Mouse (Mus musculus) v-Abl transformed pro-B cells (cell line): ENCODE measurements around the gene Lsm6.

Experiments
- in situ Hi-C, 2 experiments: fragments of 400-800 bp; cut with MboI; formaldehyde crosslinking; loops; one replicate each; pipeline ENCODE4 v1.15.1; 2025; ENCODE audit not compliant: unreplicated experiment in 2 of 2

The Lsm6 gene

GRCm38 (mm10) chr8:78820673-78821310, at the start of gene Lsm6:
TSS of gene Lsm6 (minus strand) at chr8:78821140.
- in situ Hi-C loops, result loop anchor here (10.0 to 25.0 kb wide), 6 partner anchors 186 to 1667 kb away; partner anchors contain the start of genes Mmaa (in 2 of the 2), Abce1 (in 1 of the 2), Anapc10 (in 1 of the 2) and Gypa (in 1 of the 2)

DNA sequence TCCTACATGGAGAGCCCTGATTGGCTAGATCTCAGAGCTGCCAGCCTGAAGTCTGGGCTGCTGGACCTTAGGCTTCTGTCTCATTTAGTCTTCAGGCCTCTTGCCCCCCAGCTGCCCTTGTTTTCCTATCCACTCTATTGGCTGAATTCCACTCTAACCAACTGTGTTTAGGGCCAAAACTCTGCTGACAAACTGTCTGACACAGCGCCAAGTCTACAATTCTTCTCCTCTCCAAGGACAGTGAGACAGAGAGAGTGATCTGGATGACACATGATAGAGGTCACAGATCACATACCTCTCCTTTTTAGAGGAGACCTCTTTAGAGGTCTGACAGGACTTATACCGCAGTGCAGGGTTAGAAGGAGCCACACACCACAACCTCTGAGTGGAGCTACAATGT, 46.1 kb upstream of the Lsm6 start:
- in situ Hi-C loops, result no loop called here

DNA sequence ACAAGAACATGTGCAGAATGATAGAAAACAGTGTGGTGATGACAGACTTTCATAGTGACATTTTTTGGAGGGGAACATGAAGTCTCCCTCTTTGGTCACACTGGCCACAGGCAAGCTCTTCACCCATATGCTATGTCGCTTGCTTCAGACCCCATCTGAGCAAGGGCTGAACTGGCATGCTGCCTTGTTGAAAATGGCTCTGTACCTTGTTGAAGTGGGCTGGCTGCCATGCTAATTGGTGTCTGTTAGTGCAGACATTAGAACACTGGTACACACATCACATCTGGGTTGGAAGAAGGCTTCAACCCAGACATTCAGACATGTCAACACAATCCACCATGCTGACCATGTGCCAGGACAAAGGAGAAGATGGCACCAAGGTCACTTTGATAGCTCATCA, 42.1 kb upstream of the Lsm6 start:
- in situ Hi-C loops, result no loop called here

GRCm38 (mm10) chr8:78862046-78862445, 41.1 kb upstream of the Lsm6 start:
- in situ Hi-C loops, result no loop called here

GRCm38 (mm10) chr8:78860789-78861188, 39.8 kb upstream of the Lsm6 start:
- in situ Hi-C loops, result no loop called here

- in situ Hi-C loops, result no loop called here
Observed at GRCm38 (mm10) chr8:78857421-78857820, 36.5 kb upstream of the Lsm6 start.

GRCm38 (mm10) chr8:78852279-78852678, 31.3 kb upstream of the Lsm6 start:
- in situ Hi-C loops, result no loop called here

DNA sequence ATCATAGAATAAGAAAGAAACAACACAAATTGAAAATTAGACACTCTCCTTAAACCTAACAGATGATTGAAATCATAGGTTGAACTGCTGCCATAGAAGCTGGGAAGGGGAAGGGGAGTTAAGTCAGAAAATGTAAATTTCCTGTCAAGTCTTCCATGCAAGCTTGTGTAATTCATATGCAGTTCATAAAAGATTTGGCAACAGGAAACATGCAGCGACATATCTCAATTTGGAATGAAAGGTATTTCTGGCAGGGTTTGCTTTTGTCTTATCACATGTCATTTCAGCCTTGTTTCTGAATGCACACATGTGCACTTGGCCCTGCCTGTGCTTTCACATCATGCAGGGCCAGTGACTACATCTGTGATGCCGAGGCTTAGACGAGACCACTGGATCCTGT, 26.3 kb upstream of the Lsm6 start:
- in situ Hi-C loops, result no loop called here

DNA sequence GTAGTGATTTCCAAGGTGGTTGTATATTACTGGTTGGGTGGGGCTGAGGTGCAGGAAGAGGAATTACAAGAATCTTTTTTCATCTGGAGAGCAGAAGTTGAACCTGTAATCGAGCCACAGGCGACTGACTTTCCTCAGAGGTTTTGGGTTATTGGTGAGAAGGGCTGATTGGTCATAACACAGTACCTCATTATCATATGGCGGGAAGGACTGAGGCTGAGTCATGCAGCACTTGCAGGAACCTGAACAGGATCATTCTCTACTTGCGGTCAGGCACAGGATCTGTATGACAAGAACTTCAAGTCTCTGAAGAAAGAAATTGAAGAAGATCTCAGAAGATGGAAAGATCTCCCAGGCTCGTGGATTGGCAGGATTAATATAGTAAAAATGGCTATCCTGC, 23.6 kb upstream of the Lsm6 start:
- in situ Hi-C loops, result no loop called here

GRCm38 (mm10) chr8:78838656-78839413, 17.9 kb upstream of the Lsm6 start:
- in situ Hi-C loops, result no loop called here

DNA sequence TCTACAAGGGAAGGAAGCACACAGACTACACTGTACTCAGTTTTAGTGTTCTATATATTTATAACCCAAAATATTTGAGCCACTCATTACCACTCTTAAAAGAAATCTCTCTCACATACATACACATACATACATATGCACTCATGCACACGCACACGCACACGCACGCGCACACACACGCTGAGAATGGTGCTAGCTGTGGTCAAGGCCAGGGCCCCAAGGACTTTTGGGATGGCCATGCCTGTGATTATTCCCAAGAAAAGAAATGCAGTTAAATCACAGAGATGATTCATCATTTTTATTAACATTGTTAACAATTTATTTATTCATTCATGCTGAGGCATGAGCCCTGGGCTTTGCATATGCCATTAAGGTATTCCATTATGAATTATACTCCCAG, 15.2 kb upstream of the Lsm6 start:
- in situ Hi-C loops, result no loop called here

GRCm38 (mm10) chr8:78828414-78828813, 7.5 kb upstream of the Lsm6 start:
- in situ Hi-C loops, result loop anchor here (10.0 kb wide), 3 partner anchors 194 to 816 kb away; partner anchors contain the start of gene Mmaa (in 2 of the 2)

DNA sequence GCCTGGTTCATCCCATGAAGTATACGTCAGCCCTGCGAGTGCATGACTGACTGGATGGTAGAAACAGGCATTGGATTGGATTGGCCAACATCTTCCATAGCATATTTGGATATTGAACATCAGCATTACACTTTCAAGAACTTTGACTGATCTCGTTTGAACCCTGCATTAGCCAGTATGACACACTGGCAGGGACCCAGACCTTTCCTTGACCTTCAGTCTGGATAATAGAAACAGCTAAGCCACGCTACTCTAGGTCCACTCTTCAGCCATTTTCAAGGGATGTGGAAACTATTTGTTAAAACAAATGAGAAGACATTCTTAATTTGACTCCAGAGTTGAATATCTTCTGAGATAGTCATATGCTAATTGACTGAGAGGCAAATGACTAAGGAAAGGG, 3.6 kb upstream of the Lsm6 start:
- in situ Hi-C loops, result loop anchor here (10.0 to 25.0 kb wide), 6 partner anchors 190 to 1663 kb away; partner anchors contain the start of genes Mmaa (in 2 of the 2), Abce1 (in 1 of the 2), Anapc10 (in 1 of the 2) and Gypa (in 1 of the 2)

DNA sequence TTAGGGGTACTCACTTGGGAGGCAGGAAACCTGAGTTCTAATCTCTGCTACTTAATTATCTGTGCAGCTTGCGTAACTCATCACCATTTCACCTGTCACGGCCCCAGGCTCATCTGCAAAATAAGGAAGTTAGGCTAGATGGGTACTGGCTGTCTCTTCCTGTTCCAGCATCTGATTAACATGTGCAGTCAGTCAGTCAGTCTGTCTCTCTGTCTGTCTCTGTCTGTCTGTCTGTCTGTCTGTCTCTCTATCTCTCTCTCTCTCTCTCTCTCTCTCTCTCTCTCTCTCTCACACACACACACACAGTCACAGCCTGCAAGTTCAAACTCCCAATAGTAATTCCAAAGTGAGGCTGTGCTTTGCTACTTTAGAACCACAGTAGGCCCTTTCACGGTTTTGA, 967 bp downstream of the Lsm6 start:
- in situ Hi-C loops, result loop anchor here (10.0 to 25.0 kb wide), 7 partner anchors 185 to 1667 kb away; partner anchors contain the start of genes Mmaa (in 2 of the 2), Abce1 (in 1 of the 2), Anapc10 (in 1 of the 2) and Gypa (in 1 of the 2)

DNA sequence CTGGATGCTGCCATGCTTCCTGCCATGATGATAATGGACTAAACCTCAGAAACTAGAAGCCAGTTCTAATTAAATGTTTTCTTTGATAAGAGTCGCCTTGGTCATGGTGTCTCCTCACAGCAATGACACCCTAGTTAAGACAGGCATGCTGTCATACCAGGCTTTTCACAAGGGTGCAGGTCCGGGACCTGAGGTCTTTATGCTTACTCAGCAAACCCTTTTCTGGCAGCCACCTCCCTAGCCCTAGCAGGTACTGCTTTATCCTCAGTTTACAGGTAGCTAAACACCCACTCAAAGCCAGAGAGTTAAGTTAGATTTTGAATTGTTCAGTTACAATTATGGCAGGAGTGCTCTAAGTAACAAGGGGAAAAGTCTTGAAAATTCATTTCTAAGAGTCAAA, 6.2 kb downstream of the Lsm6 start:
- in situ Hi-C loops, result loop anchor here (10.0 to 25.0 kb wide), 4 partner anchors 300 to 1673 kb away; partner anchors contain the start of genes Abce1 (in 1 of the 2), Anapc10 (in 1 of the 2) and Gypa (in 1 of the 2)

GRCm38 (mm10) chr8:78813021-78813420, 7.9 kb downstream of the Lsm6 start:
- in situ Hi-C loops, result loop anchor here (10.0 to 25.0 kb wide), 4 partner anchors 298 to 1674 kb away; partner anchors contain the start of genes Abce1 (in 1 of the 2), Anapc10 (in 1 of the 2) and Gypa (in 1 of the 2)

DNA sequence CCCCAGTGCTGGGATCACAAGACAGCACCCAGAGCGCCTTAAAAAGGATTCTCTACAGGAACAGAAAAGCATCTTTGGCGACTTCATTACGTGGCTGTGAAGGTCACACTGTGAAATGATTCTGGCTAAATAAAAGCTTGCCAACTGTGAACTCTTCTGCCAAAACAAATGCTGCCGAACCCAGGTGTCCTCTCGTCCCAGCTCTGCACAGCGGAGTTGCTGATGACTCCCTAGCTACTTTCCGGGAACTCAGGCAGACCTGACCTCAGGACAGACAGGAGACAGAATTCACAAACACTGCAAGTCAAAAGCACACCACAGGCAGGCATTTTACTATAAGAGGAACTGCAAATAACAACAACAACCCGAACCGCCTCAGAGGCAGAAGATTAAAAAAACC, 8.5 kb downstream of the Lsm6 start:
- in situ Hi-C loops, result loop anchor here (10.0 to 25.0 kb wide), 4 partner anchors 298 to 1675 kb away; partner anchors contain the start of genes Abce1 (in 1 of the 2), Anapc10 (in 1 of the 2) and Gypa (in 1 of the 2)

DNA sequence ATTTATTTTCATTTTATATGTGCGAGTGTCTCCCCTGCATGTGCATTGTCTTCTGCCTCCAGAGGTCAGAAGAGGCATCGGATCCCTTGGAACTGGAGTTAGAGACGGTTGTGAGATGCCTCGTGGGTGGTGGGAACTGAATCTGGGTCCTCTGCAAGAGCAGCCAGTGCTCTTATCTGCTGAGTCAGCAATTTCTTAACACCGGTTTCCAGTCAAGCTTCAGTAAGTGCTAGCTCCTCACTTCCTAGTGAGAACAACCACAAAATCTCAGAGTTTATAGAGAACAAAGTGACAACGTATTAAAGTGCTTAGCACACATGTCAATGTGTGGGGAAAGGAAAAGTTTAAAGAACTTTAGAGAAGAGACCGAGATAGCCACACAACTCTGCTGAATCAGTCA, 9.2 kb downstream of the Lsm6 start:
- in situ Hi-C loops, result loop anchor here (10.0 to 25.0 kb wide), 4 partner anchors 297 to 1676 kb away; partner anchors contain the start of genes Abce1 (in 1 of the 2), Anapc10 (in 1 of the 2) and Gypa (in 1 of the 2)

DNA sequence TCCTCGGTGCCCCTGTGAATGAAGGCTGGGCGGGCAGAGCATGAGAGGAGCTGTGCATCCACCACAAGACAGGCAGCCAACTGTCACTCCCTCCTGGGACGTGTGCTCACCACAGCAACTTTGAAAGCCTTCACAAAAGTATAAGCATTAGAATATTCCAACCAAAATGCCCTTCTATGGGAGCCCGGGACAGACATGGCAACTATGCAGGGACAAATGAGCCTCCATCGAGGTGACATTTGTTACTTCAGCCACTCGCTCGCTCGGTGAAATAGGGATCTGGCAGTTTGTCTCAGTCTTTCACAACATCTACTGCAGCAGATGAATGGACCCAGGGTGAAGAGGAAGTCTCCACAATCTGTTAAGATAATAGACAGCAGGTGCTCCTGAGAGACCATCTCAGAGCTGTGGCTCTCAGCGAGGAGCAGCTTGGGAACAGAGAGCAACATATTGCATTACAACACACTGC, 10.7 kb downstream of the Lsm6 start:
- in situ Hi-C loops, result loop anchor here (10.0 to 25.0 kb wide), 4 partner anchors 295 to 1677 kb away; partner anchors contain the start of genes Abce1 (in 1 of the 2), Anapc10 (in 1 of the 2) and Gypa (in 1 of the 2)

DNA sequence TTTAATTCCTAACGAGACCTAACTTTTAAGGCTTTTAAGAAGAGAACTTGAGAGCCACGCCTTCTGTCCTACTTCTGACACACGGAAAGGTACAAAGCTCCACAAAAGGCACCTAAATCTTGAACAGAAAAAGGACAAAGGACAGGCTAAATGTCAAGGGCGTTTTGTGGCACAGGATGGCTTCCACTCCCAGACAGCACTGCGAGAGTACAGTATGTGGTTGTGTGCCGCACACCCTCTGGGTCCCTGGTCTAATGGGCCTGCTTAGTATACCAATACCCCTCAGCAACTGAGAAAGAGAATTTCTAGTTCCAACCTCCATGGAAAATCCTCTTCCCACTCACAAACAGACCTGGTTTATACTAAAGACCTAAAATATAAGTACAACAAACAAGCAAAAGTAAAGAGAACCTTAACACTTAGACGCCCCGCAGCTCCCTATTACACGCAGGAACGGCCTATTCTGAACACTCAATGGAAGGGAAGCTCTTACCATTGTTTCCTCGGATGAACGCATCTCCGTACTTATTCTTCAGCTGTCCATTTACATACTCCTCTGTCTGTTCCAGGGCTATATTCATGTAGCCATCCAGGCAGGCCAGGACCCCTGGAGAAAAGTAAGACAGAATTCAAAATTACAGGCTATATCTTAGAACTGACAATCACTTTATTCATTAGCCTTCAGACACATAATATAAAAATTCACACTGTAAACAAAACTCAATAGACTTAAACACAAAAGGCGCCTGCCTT, 11.3 kb downstream of the Lsm6 start:
- in situ Hi-C loops, result loop anchor here (10.0 to 25.0 kb wide), 4 partner anchors 295 to 1678 kb away; partner anchors contain the start of genes Abce1 (in 1 of the 2), Anapc10 (in 1 of the 2) and Gypa (in 1 of the 2)
